Mouse (Mus musculus): ENCODE measurements around the gene Cdkl2.

DNA sequence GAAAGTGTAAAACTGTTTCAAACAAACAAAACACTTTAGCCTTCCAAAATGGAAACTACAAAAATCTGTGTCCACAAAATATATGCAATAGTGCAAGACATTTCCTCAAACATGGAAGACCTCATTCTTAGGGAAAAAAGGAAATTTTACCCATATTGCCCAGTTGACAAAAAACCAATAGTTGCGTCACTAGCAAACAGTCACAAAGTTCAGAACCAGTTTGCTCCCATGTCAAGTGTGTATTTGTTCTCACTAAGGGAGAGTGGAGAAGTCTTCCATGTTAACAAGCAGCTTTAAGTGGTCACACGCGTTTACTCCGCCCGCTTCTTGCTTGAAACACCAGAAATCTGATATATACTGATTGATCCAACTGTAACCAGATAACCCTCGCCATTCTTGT is 9.2 kb upstream of the Cdkl2 start:
- TF ChIP-seq CTCF (conservative IDR thresholded peaks at IDR 0.05; ENCODE audit: low read length), result no peak
- no peak for TF ChIP-seq POU5F1 (IDR thresholded peaks at IDR 0.05; ENCODE audit: borderline replicate concordance, low read length)
- TF ChIP-seq NANOG (IDR thresholded peaks at IDR 0.05; ENCODE audit: borderline replicate concordance, low read length), result no peak

Data from E14TG2a.4 (cell line).